Mouse (Mus musculus): ENCODE measurements around the gene Ccl27a. TPM values are rescaled to one million over a fixed set of nuclear protein-coding genes. Genes with fewer than 3 reads are reported as not detected.
"Not testable (repeated sequence)": the region's sequence is repeated elsewhere in the genome, so short reads cannot be mapped to it uniquely, and the experiment has no call there.

The Ccl27a gene
- polyA plus RNA-seq (2012; rRNA removed): 34.5 and 43.2 TPM in 2 replicates

DNA sequence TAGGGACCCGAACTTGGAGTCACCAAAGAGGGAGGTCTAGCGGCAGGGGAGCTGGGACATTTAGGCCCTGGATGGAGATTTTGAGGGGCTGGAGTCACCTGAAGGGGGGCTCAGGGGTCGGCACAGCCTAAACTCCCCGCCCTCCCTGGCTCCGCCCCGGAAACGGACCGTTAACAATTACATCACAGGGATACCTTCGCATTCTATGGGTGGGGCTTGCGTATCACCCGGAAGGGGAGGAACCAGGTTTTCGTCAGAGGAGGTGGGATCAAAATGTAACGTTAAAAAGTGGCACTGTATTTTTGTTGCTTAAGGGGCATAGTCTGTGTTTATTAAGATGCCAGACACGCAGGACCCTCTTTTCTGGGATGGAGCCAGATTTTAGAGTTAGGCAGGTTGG is at the start of gene Ccl27a:
Gene Ccl27a (minus strand): TSS at position 246 of the 400 bp plus-strand sequence.
- H3K4me1 ChIP-seq (ENCODE audit: control insufficient read depth, insufficient read depth, low read length): not testable (repeated sequence)
- H3K4me3 ChIP-seq (replicated peaks; ENCODE audit: extremely low read depth, low read depth, low read length): peak within 1 kb of the TSS; percentile 63
- DNase-seq: peak; percentile 85
- 2% methylated on average over 12 of the region's 14 CpGs for WGBS

DNA sequence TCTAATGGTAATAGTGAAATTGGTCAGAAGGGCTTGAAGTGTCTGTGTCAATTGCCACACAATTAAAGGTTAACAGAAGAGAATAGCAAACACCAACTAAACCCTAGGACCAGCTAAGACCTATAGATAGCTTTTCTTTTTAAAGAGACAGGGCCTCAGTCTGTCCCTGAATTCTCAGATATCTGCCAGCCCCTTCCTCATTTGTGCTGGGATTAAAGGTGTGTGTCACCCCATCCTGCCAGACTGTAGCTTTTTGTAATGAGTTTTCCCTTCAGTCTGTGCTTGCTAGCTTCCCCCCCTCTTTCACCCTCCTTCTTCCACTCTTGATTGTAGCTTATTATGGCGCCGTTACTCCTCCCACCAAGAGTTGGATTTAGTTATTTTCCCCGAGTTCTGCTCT is 9.2 kb upstream of the Ccl27a start:
- not testable (repeated sequence) for H3K4me3 ChIP-seq (replicated peaks; ENCODE audit: extremely low read depth, low read depth, low read length)

DNA sequence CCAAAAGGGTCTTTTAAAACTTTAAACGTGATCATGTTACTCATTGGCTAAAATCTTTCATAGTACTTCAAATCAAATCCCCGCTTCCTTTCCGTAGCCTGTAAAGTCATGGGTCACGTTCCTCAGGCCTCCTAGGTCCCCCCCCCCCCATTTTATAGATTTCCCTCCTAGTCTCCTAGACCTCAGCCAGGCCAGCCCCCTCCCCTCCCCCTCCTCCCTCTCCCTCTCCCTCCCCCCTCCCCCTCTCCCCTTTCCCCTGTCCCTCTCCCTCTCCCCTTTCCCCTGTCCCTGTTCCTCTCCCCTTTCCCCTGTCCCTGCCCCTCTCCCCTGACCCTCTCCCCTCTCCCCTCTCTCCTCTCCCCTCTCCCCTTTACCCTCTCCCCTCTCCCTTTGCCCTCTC is 8.7 kb upstream of the Ccl27a start:
- WGBS: 66% methylated on average over 4 of the region's 4 CpGs
- not testable (repeated sequence) for H3K4me3 ChIP-seq (replicated peaks; ENCODE audit: extremely low read depth, low read depth, low read length); DNase-seq; H3K4me1 ChIP-seq (ENCODE audit: control insufficient read depth, insufficient read depth, low read length)

More for the DNA sequence above, 9.2 kb upstream of the Ccl27a start:
- 37% methylated on average over 3 of the region's 3 CpGs for WGBS
- not testable (repeated sequence) for DNase-seq; H3K4me1 ChIP-seq (ENCODE audit: control insufficient read depth, insufficient read depth, low read length)

DNA sequence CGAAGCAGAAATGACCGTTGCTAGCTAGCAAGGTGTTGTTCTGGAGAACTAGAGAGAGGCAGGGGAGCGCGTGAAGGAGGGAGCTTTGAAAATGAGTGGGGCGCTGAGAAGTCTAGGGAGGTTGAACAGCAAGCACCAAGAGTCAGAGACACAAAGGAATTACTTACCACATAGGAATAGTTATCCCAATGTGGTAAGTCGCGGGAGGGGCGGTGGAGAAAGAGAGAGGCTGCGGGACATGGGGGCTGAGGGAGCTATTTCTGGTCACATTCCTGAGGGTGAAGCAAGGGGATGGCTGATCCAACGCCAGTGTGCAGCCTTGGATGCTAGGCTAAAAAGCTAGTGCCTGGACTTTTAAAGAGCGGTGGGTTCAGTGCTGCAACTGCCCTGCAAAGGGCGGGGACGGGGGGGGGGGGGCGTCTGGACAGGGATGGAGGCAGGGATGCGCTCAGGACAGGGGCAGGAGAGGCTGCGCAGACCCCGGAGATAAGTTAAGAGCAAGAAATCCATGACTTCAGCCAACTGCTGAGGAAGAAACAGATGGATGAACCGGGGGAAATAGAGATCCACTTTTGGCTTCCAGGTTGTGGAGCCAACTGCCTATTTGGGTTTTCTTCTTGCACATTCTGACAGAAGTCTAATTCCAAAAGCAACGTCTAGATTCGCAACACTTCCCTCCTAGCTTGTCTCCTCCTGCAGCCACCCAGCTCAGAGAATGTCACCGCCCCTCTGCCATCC is 7.9 kb upstream of the Ccl27a start:
- DNase-seq; H3K4me1 ChIP-seq (ENCODE audit: control insufficient read depth, insufficient read depth, low read length); H3K4me3 ChIP-seq (replicated peaks; ENCODE audit: extremely low read depth, low read depth, low read length): not testable (repeated sequence)
- WGBS: 31% methylated on average over 14 of the region's 21 CpGs

DNA sequence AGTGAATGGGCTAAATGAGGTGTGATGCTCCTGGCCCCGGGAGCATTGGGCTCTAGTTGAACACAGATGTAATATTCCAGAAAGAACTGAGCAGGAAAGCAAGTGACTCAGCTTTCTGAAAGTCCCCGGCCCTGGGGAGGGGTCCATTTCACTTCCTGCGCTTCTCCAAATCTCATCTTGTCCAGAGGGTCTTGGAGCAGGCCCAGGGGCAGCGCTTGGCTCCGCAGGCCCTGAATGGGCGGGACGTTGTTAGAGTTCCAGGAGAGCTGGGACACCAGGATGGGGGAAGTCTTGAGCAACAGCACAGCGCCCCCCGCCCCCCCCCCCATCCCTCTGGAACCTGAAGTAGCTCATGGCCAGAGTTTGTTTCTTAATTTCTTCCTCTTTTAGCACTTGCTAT is 7.2 kb upstream of the Ccl27a start:
- WGBS: 22% methylated on average over 9 of the region's 9 CpGs
- H3K4me1 ChIP-seq (ENCODE audit: control insufficient read depth, insufficient read depth, low read length); DNase-seq; H3K4me3 ChIP-seq (replicated peaks; ENCODE audit: extremely low read depth, low read depth, low read length): not testable (repeated sequence)

DNA sequence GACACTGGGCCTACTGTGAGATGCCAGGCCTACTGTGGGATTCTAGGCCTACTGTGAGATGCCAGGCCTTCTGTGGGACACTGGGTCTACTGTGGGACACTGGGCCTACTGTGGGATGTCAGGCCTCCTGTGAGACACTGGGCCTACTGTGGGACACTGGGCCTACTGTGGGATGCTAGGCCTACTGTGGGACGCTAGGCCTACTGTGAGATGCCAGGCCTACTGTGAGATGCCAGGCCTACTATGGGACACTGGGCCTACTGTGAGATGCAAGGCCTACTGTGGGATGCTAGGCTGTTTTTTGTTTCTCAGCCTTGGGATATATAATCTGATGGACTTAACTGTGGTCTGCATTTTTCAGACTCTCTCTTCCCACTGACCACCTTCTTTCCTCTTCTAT is 1.8 kb upstream of the Ccl27a start:
- DNase-seq; H3K4me1 ChIP-seq (ENCODE audit: control insufficient read depth, insufficient read depth, low read length); H3K4me3 ChIP-seq (replicated peaks; ENCODE audit: extremely low read depth, low read depth, low read length): not testable (repeated sequence)
- 83% methylated on average over 1 of the region's 1 CpGs for WGBS

DNA sequence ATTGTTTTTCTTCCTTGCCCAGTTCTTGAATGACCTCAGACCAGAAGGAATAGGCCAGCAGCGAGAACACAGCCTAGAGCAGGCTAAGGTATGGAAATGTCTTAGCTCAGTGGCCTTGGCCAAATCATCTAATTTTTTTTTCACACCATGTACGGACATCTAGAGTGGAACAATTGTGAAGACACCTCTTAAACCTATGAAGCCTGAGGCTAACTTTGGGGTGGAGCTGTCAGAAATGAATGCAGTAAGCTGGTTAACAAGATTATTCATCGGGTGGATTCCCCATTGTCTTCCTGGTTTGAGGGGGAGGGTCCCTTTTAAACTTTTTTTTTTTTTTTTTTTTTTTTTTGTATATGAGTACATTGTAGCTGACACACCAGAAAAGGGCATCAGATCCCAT is 459 bp upstream of the Ccl27a start:
- not testable (repeated sequence) for H3K4me3 ChIP-seq (replicated peaks; ENCODE audit: extremely low read depth, low read depth, low read length); DNase-seq; H3K4me1 ChIP-seq (ENCODE audit: control insufficient read depth, insufficient read depth, low read length)
- WGBS: 64% methylated on average over 3 of the region's 3 CpGs

DNA sequence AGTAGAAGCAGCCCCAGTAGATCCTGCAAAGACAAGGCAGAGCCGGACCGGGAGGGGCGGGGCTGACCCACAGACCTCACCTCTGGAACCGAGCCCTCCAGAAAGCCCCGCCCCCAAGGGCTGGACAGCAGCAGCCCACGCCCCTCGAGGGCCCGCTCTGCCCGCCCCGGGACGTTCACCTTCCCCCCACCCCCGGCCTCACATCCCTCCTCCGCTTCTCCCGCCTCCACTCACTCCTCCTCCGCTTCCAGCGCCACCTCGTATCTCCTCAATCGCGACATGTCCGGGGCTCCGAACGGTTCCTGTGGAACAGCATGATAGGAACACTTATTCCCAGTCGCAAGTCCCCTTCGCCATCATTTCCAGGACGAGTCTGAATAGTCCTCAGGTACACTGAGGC is 545 bp downstream of the Ccl27a start:
- peak; percentile 81 for DNase-seq
- H3K4me1 ChIP-seq (ENCODE audit: control insufficient read depth, insufficient read depth, low read length): not testable (repeated sequence)
- peak; percentile 57; the same call in 1 of the 2 replicates for TF ChIP-seq POLR2A (IDR thresholded peaks at IDR 0.05; ENCODE audit: borderline replicate concordance, extremely low read depth, low read depth, low read length)
- WGBS: 2% methylated on average over 23 of the region's 25 CpGs
- peak overlapping the region; percentile 63 for H3K4me3 ChIP-seq (replicated peaks; ENCODE audit: extremely low read depth, low read depth, low read length)

DNA sequence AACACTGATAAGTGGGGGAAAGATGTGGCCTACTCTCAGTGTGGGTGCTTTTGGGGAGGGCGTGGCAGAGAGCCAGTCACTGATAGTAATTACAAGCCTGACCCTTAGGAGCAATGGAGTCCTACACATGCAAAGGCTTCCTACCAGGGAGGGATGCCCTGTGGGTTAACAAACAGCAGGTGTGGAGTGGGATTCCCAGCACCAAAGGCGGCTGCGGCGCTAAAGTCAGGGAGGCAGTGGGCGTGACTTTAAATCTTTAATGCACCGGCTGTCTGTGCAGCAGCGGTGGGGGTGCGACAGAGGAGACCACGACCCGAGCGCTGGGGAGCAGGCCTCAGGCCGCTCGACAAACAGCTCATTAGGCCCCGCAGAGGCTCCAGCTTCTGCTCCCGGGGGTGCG is 1.1 kb downstream of the Ccl27a start:
- 13% methylated on average over 7 of the region's 16 CpGs for WGBS
- DNase-seq; H3K4me1 ChIP-seq (ENCODE audit: control insufficient read depth, insufficient read depth, low read length): not testable (repeated sequence)
- peak overlapping the region; percentile 28 for H3K4me3 ChIP-seq (replicated peaks; ENCODE audit: extremely low read depth, low read depth, low read length)

DNA sequence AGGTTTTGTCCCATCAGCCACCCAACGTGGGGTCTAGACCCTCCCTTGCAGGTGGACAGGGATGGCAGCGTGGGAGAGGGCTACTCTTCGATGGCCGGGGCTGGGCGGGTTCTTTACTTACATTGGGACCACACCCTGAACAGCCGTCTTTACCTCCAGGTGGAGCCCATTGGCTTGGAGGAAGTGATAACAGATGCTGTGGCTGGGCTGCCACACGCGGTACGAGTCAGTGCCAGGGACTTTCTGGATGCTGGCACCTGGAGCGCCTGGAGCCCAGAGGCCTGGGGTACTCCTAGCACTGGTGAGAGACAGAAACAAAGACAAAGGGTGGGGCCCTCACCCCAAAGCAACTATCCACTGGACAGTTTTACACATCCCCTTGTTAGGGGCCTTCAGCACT is 6.7 kb downstream of the Ccl27a start:
- H3K4me3 ChIP-seq (replicated peaks; ENCODE audit: extremely low read depth, low read depth, low read length); DNase-seq; H3K4me1 ChIP-seq (ENCODE audit: control insufficient read depth, insufficient read depth, low read length): not testable (repeated sequence)
- WGBS: 78% methylated on average over 10 of the region's 10 CpGs

DNA sequence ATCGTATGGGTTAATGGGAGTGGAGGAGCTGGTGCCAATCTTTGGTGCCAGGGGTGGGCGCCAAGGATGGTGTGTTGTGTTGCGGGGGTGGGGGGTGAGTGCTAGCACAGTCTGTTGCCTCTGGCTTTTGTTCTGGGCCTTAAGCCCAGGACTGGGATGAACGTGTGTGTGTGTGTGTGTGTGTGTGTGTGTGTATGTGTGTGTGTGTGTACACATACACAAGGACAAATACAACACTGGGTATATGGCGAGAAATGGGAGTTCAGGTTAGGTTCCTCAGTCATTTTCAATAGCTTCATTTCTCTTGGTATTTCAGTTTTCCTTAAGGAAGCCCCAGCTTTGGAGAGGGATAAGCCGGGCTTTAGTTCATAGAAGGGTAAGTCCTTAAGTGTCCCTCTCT is 10.9 kb downstream of the Ccl27a start:
- not testable (repeated sequence) for H3K4me1 ChIP-seq (ENCODE audit: control insufficient read depth, insufficient read depth, low read length); DNase-seq; H3K4me3 ChIP-seq (replicated peaks; ENCODE audit: extremely low read depth, low read depth, low read length)
- WGBS: 64% methylated on average over 4 of the region's 6 CpGs

DNA sequence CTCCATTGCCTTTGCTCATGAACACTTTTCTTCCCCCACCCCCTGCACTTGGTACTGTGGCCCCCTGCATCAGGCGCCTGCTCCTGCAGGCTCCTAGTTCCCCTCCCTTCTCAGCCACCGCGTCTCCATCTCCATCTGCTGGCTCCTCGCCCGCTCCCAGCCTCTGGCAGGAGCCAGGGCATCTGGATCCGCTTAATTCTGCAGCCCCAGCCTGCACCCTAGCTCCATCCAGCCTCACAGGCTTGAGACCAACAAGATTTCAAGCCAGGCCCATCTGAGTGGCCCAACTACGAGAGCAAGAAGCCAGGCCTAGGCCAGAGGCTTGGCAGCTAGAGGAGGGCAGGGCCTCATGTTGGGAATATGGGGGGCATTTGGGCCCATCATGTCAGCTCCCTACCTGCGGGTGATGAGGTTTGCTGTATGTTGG is 11.3 kb downstream of the Ccl27a start:
- not testable (repeated sequence) for DNase-seq; H3K4me1 ChIP-seq (ENCODE audit: control insufficient read depth, insufficient read depth, low read length); H3K4me3 ChIP-seq (replicated peaks; ENCODE audit: extremely low read depth, low read depth, low read length)
- WGBS: 57% methylated on average over 8 of the region's 8 CpGs
